Mouse (Mus musculus) heart, postnatal 0 days (tissue): Measurements from ENCODE around the gene Ccdc152. TPM values are rescaled to one million over a fixed set of nuclear protein-coding genes. Genes with fewer than 3 reads are reported as not detected.

Experiments
- ATAC-seq: fragments of 200-750 bp; cut with Nextera tagmentation; 2 replicates; pipeline ENCODE4 v1.8.0; 2017; ENCODE audit warnings: low read depth, moderate number of reproducible peaks, moderate library complexity; ENCODE audit not compliant: insufficient read depth
- DNase-seq: peaks from one replicate; pipeline ENCODE4 v3.0.0-alpha.2; 2016; ENCODE audit warnings: low spot score
- H3K27ac ChIP-seq: fragments of 300-500 bp; sonication (generic); 2 replicates; pipeline ENCODE4 v1.5.1; 2014; ENCODE audit warnings: low read depth, mild to moderate bottlenecking
- H3K27me3 ChIP-seq: fragments of 300-500 bp; sonication (generic); 2 replicates; pipeline ENCODE4 v1.6.1; 2014; ENCODE audit warnings: low read length, mixed read lengths; ENCODE audit not compliant: control insufficient read depth, insufficient read depth
- H3K36me3 ChIP-seq: fragments of 300-500 bp; sonication (generic); replicated peaks from 2 replicates; pipeline ENCODE4 v1.6.1; 2014; ENCODE audit warnings: low read length, mixed read lengths; ENCODE audit not compliant: control insufficient read depth, insufficient read depth
- H3K4me1 ChIP-seq: fragments of 300-500 bp; sonication (generic); 2 replicates; pipeline ENCODE4 v1.6.1; 2014; ENCODE audit warnings: antibody characterized with exemption; ENCODE audit not compliant: control insufficient read depth, insufficient read depth
- H3K4me2 ChIP-seq: fragments of 300-500 bp; sonication (generic); 2 replicates; pipeline ENCODE4 v1.6.1; 2014; ENCODE audit warnings: low read depth, mild to moderate bottlenecking, low read length, moderate library complexity
- H3K4me3 ChIP-seq: fragments of 300-500 bp; sonication (generic); 2 replicates; pipeline ENCODE4 v1.5.1; 2014; ENCODE audit warnings: low read depth, low read length
- H3K9ac ChIP-seq: fragments of 300-500 bp; sonication (generic); replicated peaks from 2 replicates; pipeline ENCODE4 v1.6.1; 2014; ENCODE audit warnings: low read depth, low read length, mixed read lengths
- H3K9me3 ChIP-seq: fragments of 300-500 bp; sonication (generic); replicated peaks from 2 replicates; pipeline ENCODE4 v1.6.1; 2016; ENCODE audit warnings: low read length; ENCODE audit not compliant: control insufficient read depth
- CTCF ChIP-seq: IDR thresholded peaks from 2 replicates; pipeline ENCODE4 v1.5.1; 2016; ENCODE audit warnings: antibody characterized with exemption, control low read depth, low read depth
- EP300 ChIP-seq: IDR thresholded peaks from 2 replicates; pipeline ENCODE4 v1.6.1; 2016; ENCODE audit warnings: antibody characterized with exemption, low read depth
- WGBS: fragments of 180-500 bp; shearing (Covaris S2); extraction: QIAGEN DNeasy Blood & Tissue Kit; methylation state at CpG from one replicate; pipeline ENCODE4 v1.1.7; 2014; 5-methylcytosine and 5-hydroxymethylcytosine counted together
- polyA plus RNA-seq: library from polyadenylated mRNA; unstranded; fragments of >200 nt; fragmentation: Nextera tagmentation; extraction: Ambion mirVana; gene quantifications from 2 replicates; pipeline ENCODE4 v1.2.1, GENCODE M21; 2015
- total RNA-seq: library from RNA; depleted of rRNA; stranded (reverse); fragments of >200 nt; gene quantifications from 2 replicates; pipeline ENCODE4 v1.2.3, GENCODE M21; 2014; ENCODE audit warnings: low replicate concordance

Ccdc152 gene
- total and polyA plus RNA-seq, 2 experiments from 2014 or later, result 0.87 TPM; not detected in 1

DNA sequence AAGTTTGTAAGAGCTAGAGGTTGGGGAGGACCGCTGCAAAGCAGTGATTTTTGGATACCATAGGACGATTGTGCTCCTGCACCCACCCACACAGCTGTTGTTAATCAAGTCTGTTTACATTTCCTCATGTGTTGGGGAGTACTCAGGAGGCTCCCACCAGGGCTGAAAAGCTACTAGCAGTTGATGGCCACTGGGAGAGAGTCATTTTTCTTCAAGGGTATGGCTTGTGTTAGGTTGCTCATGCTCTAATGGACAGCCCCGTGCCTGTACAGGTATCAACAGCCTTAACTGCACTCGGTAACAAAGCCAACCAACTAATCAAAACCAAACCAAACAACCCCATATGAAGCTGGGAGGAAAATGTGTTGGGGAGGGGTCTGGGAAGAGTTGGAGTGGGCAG, 33.8 kb downstream of the Ccdc152 start:
- 68% methylated on average over 4 of the region's 4 CpGs for WGBS
- H3K27ac ChIP-seq, result peak overlapping the region; percentile 94; the same call in 1 of the 2 replicates
- ATAC-seq, result no peak

GRCm38 (mm10) chr15:3268247-3268646, 35.1 kb downstream of the Ccdc152 start, which contains the start of gene Selenop:
TSS of gene Selenop (plus strand) at chr15:3268547.
- 86% methylated on average over 6 of the region's 6 CpGs for WGBS
- H3K9me3 ChIP-seq, result no peaks in the 10 kb centered on the region
- H3K4me1 ChIP-seq, result 0 out of 2 replicates have a peak, but pooled peaks cover 11% of the 10 kb centered on the region
- ATAC-seq, result no peak
- no peaks in the 10 kb centered on the region for H3K27me3 ChIP-seq
- no peak for DNase-seq
- no peaks in the 10 kb centered on the region for H3K36me3 ChIP-seq
- H3K9ac ChIP-seq, result no peak within 1 kb of the TSS
- TF ChIP-seq CTCF (no peak), EP300 (no peak)
- no peak within 1 kb of the TSS for H3K4me2 ChIP-seq
- H3K4me3 ChIP-seq, result no peak within 1 kb of the TSS
- H3K27ac ChIP-seq, result no peak within 1 kb of the TSS

More for the DNA sequence above, 33.8 kb downstream of the Ccdc152 start:
- no peaks in the 10 kb centered on the region for H3K27me3 ChIP-seq
- no peak overlapping the region for H3K4me2 ChIP-seq
- H3K36me3 ChIP-seq, result no peaks in the 10 kb centered on the region
- peaks cover 20% of the 10 kb centered on the region; the same call in 1 of the 2 replicates for H3K4me1 ChIP-seq
- no peaks in the 10 kb centered on the region for H3K9me3 ChIP-seq
- TF ChIP-seq CTCF, result no peak
- no peak for TF ChIP-seq EP300
- H3K9ac ChIP-seq, result no peak overlapping the region
- no peak overlapping the region for H3K4me3 ChIP-seq
- no peak for DNase-seq

DNA sequence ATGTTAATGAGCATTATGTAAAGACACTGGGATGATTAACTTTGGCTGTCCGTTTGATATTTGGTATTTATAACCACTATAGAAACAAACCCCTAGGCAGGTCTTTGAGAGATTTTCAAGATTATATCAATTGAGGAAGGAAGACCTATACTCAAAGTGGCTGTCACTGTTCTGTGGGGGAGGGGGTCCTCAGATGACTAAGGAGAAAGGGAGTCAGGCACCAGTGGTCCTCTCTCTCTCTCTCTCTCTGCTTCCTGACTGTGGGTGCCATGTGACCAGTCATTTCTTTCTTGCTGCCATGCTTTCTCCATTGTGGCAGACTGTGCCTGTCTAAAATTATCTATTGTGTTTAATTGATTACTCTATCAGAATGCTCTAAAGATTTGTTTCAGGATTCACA, 38.5 kb downstream of the Ccdc152 start:
- TF ChIP-seq EP300 (no peak), CTCF (no peak)
- no peak overlapping the region for H3K4me2 ChIP-seq

DNA sequence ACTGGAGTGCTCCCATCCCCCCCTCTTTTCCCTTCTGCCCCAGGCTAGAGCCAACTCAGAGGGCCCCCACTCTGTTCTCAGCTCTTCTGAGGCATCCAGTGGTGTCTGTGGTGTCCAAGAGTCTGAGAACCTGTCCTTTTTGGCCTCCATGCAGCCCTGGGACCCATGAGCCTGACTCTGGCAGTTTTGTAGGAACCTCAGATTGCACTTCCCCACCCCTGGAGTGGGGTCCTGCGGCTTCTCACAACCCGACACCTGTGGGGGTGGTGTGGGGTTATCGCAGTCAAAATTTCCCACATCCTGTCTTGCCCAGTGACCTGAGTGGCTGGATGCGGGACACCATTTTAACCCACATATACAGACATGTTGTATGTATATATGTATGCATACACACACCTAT, 39.0 kb downstream of the Ccdc152 start:
- 84% methylated on average over 4 of the region's 4 CpGs for WGBS
- Histone ChIP-seq H3K9me3 (no peaks in the 10 kb centered on the region), H3K9ac (no peak overlapping the region), H3K4me2 (no peak overlapping the region), H3K27ac (no peak overlapping the region), H3K36me3 (no peaks in the 10 kb centered on the region), H3K4me1 (no peaks in the 10 kb centered on the region), H3K4me3 (no peak overlapping the region), H3K27me3 (no peaks in the 10 kb centered on the region)
- DNase-seq, result no peak
- TF ChIP-seq EP300 (no peak), CTCF (no peak)
- no peak for ATAC-seq

More for the DNA sequence above, 38.5 kb downstream of the Ccdc152 start:
- Histone ChIP-seq H3K4me1 (0 out of 2 replicates have a peak, but pooled peaks cover 4% of the 10 kb centered on the region), H3K9ac (no peak overlapping the region), H3K27ac (no peak overlapping the region), H3K4me3 (no peak overlapping the region), H3K9me3 (no peaks in the 10 kb centered on the region), H3K27me3 (no peaks in the 10 kb centered on the region), H3K36me3 (no peaks in the 10 kb centered on the region)
- WGBS, result 82% methylated on average over 1 of the region's 1 CpGs
- DNase-seq (no peak), ATAC-seq (no peak)

DNA sequence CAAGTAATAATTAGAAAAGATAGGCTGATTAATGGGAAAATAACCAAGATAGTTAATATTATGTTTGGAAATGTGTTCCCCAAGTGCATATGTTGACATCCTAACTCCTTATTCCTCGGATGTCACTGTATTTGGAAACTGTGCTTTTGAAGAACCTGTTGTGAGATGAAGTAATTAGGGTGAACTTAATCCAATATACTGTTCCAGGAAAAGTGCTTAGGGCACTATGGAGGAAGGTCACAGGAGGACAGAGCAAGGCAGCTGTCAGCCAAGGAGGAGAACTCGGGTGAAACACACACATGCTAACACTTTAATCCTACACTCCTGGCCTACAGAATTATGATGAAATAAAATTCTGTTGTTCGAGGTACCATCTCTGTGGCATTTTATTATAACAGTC, 40.4 kb downstream of the Ccdc152 start:
- Histone ChIP-seq H3K4me2 (no peak overlapping the region), H3K27me3 (no peaks in the 10 kb centered on the region), H3K9ac (no peak overlapping the region), H3K36me3 (no peaks in the 10 kb centered on the region), H3K27ac (no peak overlapping the region), H3K4me1 (no peaks in the 10 kb centered on the region), H3K9me3 (no peaks in the 10 kb centered on the region), H3K4me3 (no peak overlapping the region)
- DNase-seq (no peak), ATAC-seq (no peak)
- no peak for TF ChIP-seq CTCF
- no peak for TF ChIP-seq EP300
- 77% methylated on average over 3 of the region's 3 CpGs for WGBS

DNA sequence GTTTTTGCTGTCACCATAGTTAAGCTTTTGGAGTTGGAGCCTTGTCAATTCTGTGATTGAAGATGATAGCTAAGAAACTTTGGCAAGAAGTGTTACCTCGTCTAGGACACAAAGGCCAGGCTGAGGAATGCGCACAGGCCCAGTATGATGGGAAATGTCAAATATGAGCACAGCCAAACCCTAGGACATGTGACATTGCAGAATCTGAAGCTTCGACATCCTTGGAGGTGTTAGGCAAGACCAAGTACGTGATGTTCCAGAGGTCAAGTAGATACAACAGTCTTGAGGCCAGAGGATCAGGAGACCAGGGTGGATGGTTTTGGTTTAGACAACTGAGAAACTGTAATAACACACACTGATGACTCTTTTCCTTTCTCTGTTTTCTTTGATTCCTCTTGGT, 43.0 kb downstream of the Ccdc152 start:
- no peak overlapping the region for H3K27ac ChIP-seq
- no peaks in the 10 kb centered on the region for H3K27me3 ChIP-seq
- no peak overlapping the region for H3K9ac ChIP-seq
- 69% methylated on average over 4 of the region's 4 CpGs for WGBS
- H3K4me3 ChIP-seq, result no peak overlapping the region
- TF ChIP-seq EP300, result no peak
- no peak for TF ChIP-seq CTCF
- ATAC-seq, result no peak
- no peaks in the 10 kb centered on the region for H3K9me3 ChIP-seq
- no peaks in the 10 kb centered on the region for H3K36me3 ChIP-seq
- no peaks in the 10 kb centered on the region for H3K4me1 ChIP-seq
- H3K4me2 ChIP-seq, result no peak overlapping the region
- DNase-seq, result no peak
